Mouse (Mus musculus) hindbrain, embryonic 16.5 days (tissue): ENCODE data around the gene Pygo1. TPM values are rescaled to one million over a fixed set of nuclear protein-coding genes. Genes with fewer than 3 reads are reported as not detected.

Experiments used
- ATAC-seq: fragments of 200-750 bp; cut with Nextera tagmentation; 2 replicates; pipeline ENCODE4 v1.8.0; 2017; ENCODE audit warnings: moderate TSS enrichment, moderate library complexity
- H3K27ac ChIP-seq: fragments of 300-500 bp; sonication (generic); 2 replicates; pipeline ENCODE4 v1.5.1; 2014; ENCODE audit warnings: low read depth, mild to moderate bottlenecking, control low read depth, low read length, moderate library complexity
- H3K27me3 ChIP-seq: fragments of 300-500 bp; sonication (generic); replicated peaks from 2 replicates; pipeline ENCODE4 v1.6.1; 2014; ENCODE audit warnings: low read length; ENCODE audit not compliant: control insufficient read depth, insufficient read depth
- H3K36me3 ChIP-seq: fragments of 300-500 bp; sonication (generic); 2 replicates; pipeline ENCODE4 v1.6.1; 2014; ENCODE audit warnings: mild to moderate bottlenecking, low read length, moderate library complexity, mixed read lengths; ENCODE audit not compliant: control insufficient read depth, insufficient read depth
- H3K4me1 ChIP-seq: fragments of 300-500 bp; sonication (generic); 2 replicates; pipeline ENCODE4 v1.6.1; 2014; ENCODE audit warnings: low read depth, low read length; ENCODE audit not compliant: control insufficient read depth, insufficient read depth
- H3K4me2 ChIP-seq: fragments of 300-500 bp; sonication (generic); 2 replicates; pipeline ENCODE4 v1.6.1; 2014; ENCODE audit warnings: mild to moderate bottlenecking, low read length, control low read depth, moderate library complexity
- H3K4me3 ChIP-seq: fragments of 300-500 bp; sonication (generic); 2 replicates; pipeline ENCODE4 v1.5.1; 2014; ENCODE audit warnings: mild to moderate bottlenecking, low read length, control low read depth, moderate library complexity
- H3K9ac ChIP-seq: fragments of 300-500 bp; sonication (generic); 2 replicates; pipeline ENCODE4 v1.6.1; 2014; ENCODE audit warnings: low read depth, mild to moderate bottlenecking, control low read depth, low read length, moderate library complexity
- H3K9me3 ChIP-seq: fragments of 300-500 bp; sonication (generic); 2 replicates; pipeline ENCODE4 v1.6.1; 2014; ENCODE audit warnings: mild to moderate bottlenecking, low read length, moderate library complexity; ENCODE audit not compliant: control insufficient read depth
- WGBS: fragments of 180-500 bp; shearing (Covaris S2); extraction: QIAGEN DNeasy Blood & Tissue Kit; methylation state at CpG from one replicate; pipeline ENCODE4 v1.1.7; 2014; 5-methylcytosine and 5-hydroxymethylcytosine counted together
- polyA plus RNA-seq: library from polyadenylated mRNA; unstranded; fragments of >200 nt; fragmentation: Nextera tagmentation; extraction: Ambion mirVana; gene quantifications from 2 replicates; pipeline ENCODE4 v1.2.1, GENCODE M21; 2015

Gene Pygo1
- polyA plus RNA-seq, 1 experiment from 2014 or later: 12.0 TPM

GRCm38 (mm10) chr9:72949572-72949971, 24.1 kb downstream of the Pygo1 start:
- no peak for ATAC-seq
- H3K4me2 ChIP-seq: no peak overlapping the region
- no peaks in the 10 kb centered on the region for H3K27me3 ChIP-seq
- H3K4me1 ChIP-seq: no peaks in the 10 kb centered on the region
- no peak overlapping the region for H3K4me3 ChIP-seq
- peaks cover 25% of the 10 kb centered on the region for H3K36me3 ChIP-seq
- H3K9ac ChIP-seq: no peak overlapping the region
- no peak overlapping the region for H3K27ac ChIP-seq
- 0 out of 2 replicates have a peak, but pooled peaks cover 2% of the 10 kb centered on the region for H3K9me3 ChIP-seq
- 75% methylated on average over 7 of the region's 7 CpGs for WGBS

DNA sequence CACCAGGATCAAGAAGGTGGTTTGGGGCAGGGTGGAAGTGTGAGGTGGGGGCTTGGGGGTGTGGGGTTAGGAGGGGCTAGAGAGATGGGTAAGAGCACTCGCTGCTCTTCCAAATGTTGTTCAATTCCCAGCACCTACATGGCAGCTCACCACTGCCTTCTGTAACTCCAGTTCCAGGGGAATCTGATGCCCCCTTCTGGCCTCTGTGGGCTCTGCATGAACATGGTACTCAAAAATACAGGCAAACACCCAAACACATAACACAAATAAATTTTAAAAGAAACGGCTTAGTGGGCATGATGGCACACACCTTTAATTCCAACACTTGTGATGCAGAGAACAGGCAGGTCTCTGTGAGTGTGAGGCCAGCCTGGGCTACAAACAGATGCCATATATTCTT, 29.3 kb downstream of the Pygo1 start:
- Histone ChIP-seq H3K4me2 (no peak overlapping the region), H3K4me1 (peaks cover 8% of the 10 kb centered on the region), H3K4me3 (no peak overlapping the region), H3K9ac (no peak overlapping the region), H3K36me3 (no peaks in the 10 kb centered on the region), H3K9me3 (no peaks in the 10 kb centered on the region), H3K27ac (no peak overlapping the region), H3K27me3 (no peaks in the 10 kb centered on the region)
- ATAC-seq: no peak
- WGBS: 49% methylated on average over 2 of the region's 2 CpGs

DNA sequence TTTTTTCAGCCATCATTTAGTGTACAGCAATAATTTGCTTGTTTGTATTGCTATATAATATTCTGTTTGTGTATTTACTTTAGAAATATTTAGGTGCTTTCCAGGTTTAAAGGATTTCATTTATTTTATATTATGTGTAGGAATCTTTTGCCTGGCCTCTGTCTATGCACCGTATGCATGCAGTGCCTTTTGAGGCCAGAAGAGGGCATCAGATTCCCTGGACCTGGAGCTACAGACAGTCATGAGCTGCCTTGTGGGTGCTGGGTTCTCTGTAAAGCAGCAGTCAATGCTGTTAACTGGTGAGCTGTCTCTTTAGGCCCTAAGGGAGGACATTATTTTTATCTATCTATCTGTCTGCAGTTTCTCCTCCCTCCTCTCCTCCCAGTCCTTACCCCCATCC, 30.1 kb downstream of the Pygo1 start:
- no peak for ATAC-seq
- H3K36me3 ChIP-seq: no peaks in the 10 kb centered on the region
- WGBS: 35% methylated on average over 1 of the region's 1 CpGs

DNA sequence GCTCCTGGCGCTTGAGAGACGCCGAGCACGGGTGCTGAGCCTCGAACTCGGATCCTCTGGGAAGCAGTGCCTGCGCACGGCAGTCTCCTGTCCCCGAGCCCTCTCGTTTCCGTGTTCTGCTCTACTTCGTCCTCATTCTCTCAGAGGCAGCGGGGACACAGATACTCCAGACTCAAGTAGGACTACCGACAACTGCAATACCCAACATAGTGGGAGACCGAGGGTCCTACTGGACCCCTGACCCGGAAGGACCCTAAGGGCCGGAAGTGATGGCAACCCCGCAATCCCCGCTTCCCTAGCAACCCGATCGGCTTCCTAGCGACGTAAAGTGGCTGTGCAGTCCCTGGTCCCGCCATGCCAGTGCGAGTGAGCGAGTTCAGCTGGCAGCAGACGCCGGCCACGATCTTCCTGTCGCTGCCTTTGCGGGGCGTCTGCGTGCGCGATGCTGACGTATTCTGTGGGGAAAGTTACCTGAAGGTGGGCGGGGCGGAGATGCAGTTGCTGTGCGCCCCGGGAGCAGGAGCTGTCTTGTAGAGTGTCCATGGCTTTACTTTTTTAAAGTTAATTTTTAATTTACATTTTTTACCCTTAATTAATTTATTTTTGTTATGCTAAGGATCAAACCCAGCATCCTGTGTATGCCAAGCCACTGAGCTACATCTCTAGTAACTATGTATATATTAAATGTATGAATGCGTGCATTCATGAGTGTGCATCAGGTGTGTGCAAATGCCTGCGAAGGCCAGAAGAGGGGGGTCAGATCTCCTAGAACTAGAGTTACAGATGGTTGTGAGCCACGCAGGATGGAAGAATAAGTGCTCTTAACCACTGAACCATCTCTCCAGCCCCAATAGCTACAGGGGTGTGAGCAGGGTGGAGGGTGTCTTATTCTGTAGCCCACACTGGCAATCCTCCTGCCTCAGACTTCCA, 33.3 kb downstream of the Pygo1 start, which contains the start of the genes Dyx1c1 and Gm44503:
Gene Dyx1c1 (plus strand): TSS at position 265 of the 930 bp plus-strand sequence.
Gene Gm44503 (plus strand): TSS at position 332 of the 930 bp plus-strand sequence.
- peak; percentile 97 for ATAC-seq
- peak within 1 kb of the TSS; percentile 74 for H3K27ac ChIP-seq
- peak within 1 kb of the TSS; percentile 69 for H3K9ac ChIP-seq
- H3K36me3 ChIP-seq: no peaks in the 10 kb centered on the region
- H3K4me3 ChIP-seq: peak within 1 kb of the TSS; percentile 74
- H3K27me3 ChIP-seq: no peaks in the 10 kb centered on the region
- H3K4me2 ChIP-seq: peak within 1 kb of the TSS; percentile 82
- H3K4me1 ChIP-seq: peaks cover 8% of the 10 kb centered on the region
- no peaks in the 10 kb centered on the region for H3K9me3 ChIP-seq
- WGBS: 2% methylated on average over 43 of the region's 43 CpGs

More for the DNA sequence above, 30.1 kb downstream of the Pygo1 start:
- H3K27ac ChIP-seq: no peak overlapping the region
- H3K9me3 ChIP-seq: no peaks in the 10 kb centered on the region
- no peak overlapping the region for H3K9ac ChIP-seq
- no peaks in the 10 kb centered on the region for H3K27me3 ChIP-seq
- no peak overlapping the region for H3K4me2 ChIP-seq
- H3K4me3 ChIP-seq: no peak overlapping the region
- peaks cover 8% of the 10 kb centered on the region for H3K4me1 ChIP-seq

GRCm38 (mm10) chr9:72961346-72961745, 35.9 kb downstream of the Pygo1 start:
- Histone ChIP-seq H3K27me3 (no peaks in the 10 kb centered on the region), H3K4me3 (no peak overlapping the region), H3K4me2 (no peak overlapping the region), H3K9me3 (no peaks in the 10 kb centered on the region), H3K27ac (no peak overlapping the region), H3K9ac (no peak overlapping the region), H3K36me3 (no peaks in the 10 kb centered on the region), H3K4me1 (peaks cover 8% of the 10 kb centered on the region)
- WGBS: 71% methylated on average over 8 of the region's 8 CpGs
- ATAC-seq: no peak

DNA sequence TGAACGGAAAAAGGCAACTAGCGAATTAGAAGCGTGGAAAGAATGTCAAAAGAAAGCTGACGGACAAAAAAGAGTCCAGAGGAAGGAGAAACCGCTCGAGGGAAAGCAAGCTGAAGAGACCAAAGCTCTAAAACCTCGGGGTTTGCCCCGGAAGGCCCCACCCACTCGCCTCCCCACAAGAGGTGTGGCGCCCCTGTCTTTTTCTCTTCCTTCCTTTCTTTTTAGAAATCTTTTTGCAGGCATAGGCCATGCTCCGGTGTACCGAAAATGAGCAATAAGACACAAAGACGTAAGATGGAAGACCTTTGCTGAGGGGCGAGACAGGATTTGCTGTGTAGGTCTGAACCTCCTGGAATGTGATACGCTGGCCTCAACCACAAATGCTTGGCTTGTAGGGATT, 36.5 kb downstream of the Pygo1 start:
- Histone ChIP-seq H3K4me3 (no peak overlapping the region), H3K9ac (no peak overlapping the region), H3K27ac (no peak overlapping the region), H3K4me1 (peaks cover 8% of the 10 kb centered on the region), H3K27me3 (no peaks in the 10 kb centered on the region), H3K4me2 (no peak overlapping the region), H3K36me3 (no peaks in the 10 kb centered on the region), H3K9me3 (no peaks in the 10 kb centered on the region)
- WGBS: 80% methylated on average over 15 of the region's 15 CpGs
- ATAC-seq: no peak

GRCm38 (mm10) chr9:72968349-72969061, 43.1 kb downstream of the Pygo1 start:
- Histone ChIP-seq H3K36me3 (no peaks in the 10 kb centered on the region), H3K9me3 (no peaks in the 10 kb centered on the region), H3K27ac (peak overlapping the region; percentile 13; the same call in 1 of the 2 replicates), H3K27me3 (no peaks in the 10 kb centered on the region), H3K4me2 (no peak overlapping the region), H3K4me1 (no peaks in the 10 kb centered on the region), H3K4me3 (no peak overlapping the region), H3K9ac (no peak overlapping the region)
- ATAC-seq: peak; percentile 76
- WGBS: 28% methylated on average over 11 of the region's 11 CpGs

GRCm38 (mm10) chr9:72969874-72970273, 44.4 kb downstream of the Pygo1 start:
- H3K27me3 ChIP-seq: no peaks in the 10 kb centered on the region
- H3K27ac ChIP-seq: no peak overlapping the region

GRCm38 (mm10) chr9:72972435-72972834, 47.0 kb downstream of the Pygo1 start:
- WGBS: 87% methylated on average over 5 of the region's 5 CpGs
- Histone ChIP-seq H3K4me3 (no peak overlapping the region), H3K27me3 (no peaks in the 10 kb centered on the region), H3K9ac (no peak overlapping the region), H3K36me3 (no peaks in the 10 kb centered on the region), H3K4me2 (no peak overlapping the region), H3K27ac (no peak overlapping the region), H3K9me3 (no peaks in the 10 kb centered on the region), H3K4me1 (no peaks in the 10 kb centered on the region)
- ATAC-seq: no peak

More at GRCm38 (mm10) chr9:72969874-72970273, 44.4 kb downstream of the Pygo1 start:
- 75% methylated on average over 7 of the region's 7 CpGs for WGBS
- no peaks in the 10 kb centered on the region for H3K4me1 ChIP-seq
- ATAC-seq: no peak
- no peaks in the 10 kb centered on the region for H3K9me3 ChIP-seq
- no peak overlapping the region for H3K9ac ChIP-seq
- H3K4me3 ChIP-seq: no peak overlapping the region
- H3K36me3 ChIP-seq: no peaks in the 10 kb centered on the region
- H3K4me2 ChIP-seq: no peak overlapping the region
